Mouse (Mus musculus): ENCODE measurements around the gene Otud5.

- TF ChIP-seq CTCF (conservative IDR thresholded peaks at IDR 0.05; ENCODE audit: low read length) (no peak), POU5F1 (IDR thresholded peaks at IDR 0.05; ENCODE audit: borderline replicate concordance, low read length) (no peak)
These were observed 1.2 kb downstream of the Otud5 start for GRCm38 (mm10) chrX:7842318-7842717.

All from E14TG2a.4 (cell line).